Mouse (Mus musculus): ENCODE results near the gene Pde6g.

DNA sequence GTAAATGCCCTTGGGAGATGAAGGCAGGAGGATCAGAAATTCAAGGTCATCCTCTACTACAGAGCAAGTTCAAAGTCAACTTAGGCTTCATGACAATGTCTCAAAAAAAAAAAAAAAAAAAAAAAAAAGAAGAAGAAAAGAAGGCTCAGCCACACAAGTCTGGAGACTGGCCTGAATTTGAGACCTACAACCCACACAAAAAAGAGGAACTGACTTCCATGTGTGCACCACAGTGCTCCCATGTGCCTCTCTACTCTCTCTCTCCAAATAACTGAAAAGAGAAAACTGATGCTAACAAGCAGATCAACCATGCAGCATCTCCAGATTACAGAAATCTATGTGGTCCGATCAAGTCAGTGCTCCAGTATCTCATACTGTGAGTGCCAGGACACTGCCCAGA is 48.5 kb downstream of the Pde6g start:
- TF ChIP-seq EP300 (IDR thresholded peaks at IDR 0.05; ENCODE audit: insufficient read depth, low read depth, low read length) (no peak), CTCF (IDR thresholded peaks at IDR 0.05) (no peak)
